Mouse (Mus musculus) lung, postnatal 4 days (tissue): ENCODE measurements at regions not wholly inside any gene's neighbourhood (a gene's known extent, or its start where the extent isn't known, plus 50 kb on each side); places are given as distances from the start of the nearest gene placed in this dataset.

ENCODE experiments used
- DNase-seq, 2 experiments: peaks; one replicate each; pipeline ENCODE4 v3.0.0; 2021

GRCm38 (mm10) chr1:189081267-189081666 lies 73.6 kb upstream of the Kctd3 start:
- DNase-seq = no peak

- peak; percentile 71 to 72 for DNase-seq
Observed at GRCm38 (mm10) chr1:189080797-189081196, 73.2 kb upstream of the Kctd3 start.

- no peak for DNase-seq
Observed at GRCm38 (mm10) chr1:189079451-189080410, 72.1 kb upstream of the Kctd3 start.

GRCm38 (mm10) chr1:189077861-189078260 lies 70.2 kb upstream of the Kctd3 start:
- no peak for DNase-seq

- DNase-seq = no peak
Observed at GRCm38 (mm10) chr1:189076276-189076675, 68.6 kb upstream of the Kctd3 start.

- DNase-seq = peak; percentile 16 to 42
Observed at GRCm38 (mm10) chr1:189075671-189076070, 68.0 kb upstream of the Kctd3 start.

- no peak for DNase-seq
Observed at GRCm38 (mm10) chr1:189072516-189072915, 64.9 kb upstream of the Kctd3 start.

- DNase-seq = no peak
Observed at GRCm38 (mm10) chr1:189068204-189068603, 60.6 kb upstream of the Kctd3 start.

- no peak for DNase-seq
Observed at GRCm38 (mm10) chr1:189067204-189067960, 59.7 kb upstream of the Kctd3 start.

GRCm38 (mm10) chr1:189066446-189067151 lies 59.0 kb upstream of the Kctd3 start:
- DNase-seq = no peak

- DNase-seq = no peak
Observed at GRCm38 (mm10) chr1:189065152-189065910, 57.7 kb upstream of the Kctd3 start.

GRCm38 (mm10) chr1:189064629-189065028 lies 57.0 kb upstream of the Kctd3 start:
- no peak for DNase-seq

- DNase-seq = no peak
Observed at GRCm38 (mm10) chr1:189063699-189064098, 56.1 kb upstream of the Kctd3 start.

GRCm38 (mm10) chr1:189063209-189063608 lies 55.6 kb upstream of the Kctd3 start:
- no peak for DNase-seq
